Mouse (Mus musculus) macrophage (primary cell): Measurements from ENCODE around the gene Fam214a. TPM values are rescaled to one million over a fixed set of nuclear protein-coding genes. Genes with fewer than 3 reads are reported as not detected.

Experiments used
- H3K27ac ChIP-seq: fragments of 350-480 bp; formaldehyde crosslinking; 2 replicates; pipeline ENCODE4 v1.9.0; 2021
- H3K36me3 ChIP-seq: fragments of 350-480 bp; formaldehyde crosslinking; 2 replicates; pipeline ENCODE4 v1.9.0; 2021; ENCODE audit errors: inconsistent target
- H3K4me3 ChIP-seq: fragments of 350-480 bp; formaldehyde crosslinking; 2 replicates; pipeline ENCODE4 v1.9.0; 2021; ENCODE audit errors: inconsistent target
- H3K79me2 ChIP-seq: fragments of 350-480 bp; formaldehyde crosslinking; 2 replicates; pipeline ENCODE4 v1.9.0; 2021; ENCODE audit errors: inconsistent target
- WGBS: methylation state at CpG from one replicate; pipeline ENCODE4 v1.1.7; 2026; ENCODE audit warnings: inconsistent platforms; ENCODE audit not compliant: missing documents; 5-methylcytosine and 5-hydroxymethylcytosine counted together
- polyA plus RNA-seq: library from polyadenylated mRNA; stranded (reverse); fragments of 250-400 nt; gene quantifications from 3 replicates; pipeline ENCODE4 v1.2.4, GENCODE M21; 2018; ENCODE audit warnings: inconsistent platforms

Gene Fam214a
- polyA plus RNA-seq, 1 experiment from 2014 or later = 14.6 TPM

DNA sequence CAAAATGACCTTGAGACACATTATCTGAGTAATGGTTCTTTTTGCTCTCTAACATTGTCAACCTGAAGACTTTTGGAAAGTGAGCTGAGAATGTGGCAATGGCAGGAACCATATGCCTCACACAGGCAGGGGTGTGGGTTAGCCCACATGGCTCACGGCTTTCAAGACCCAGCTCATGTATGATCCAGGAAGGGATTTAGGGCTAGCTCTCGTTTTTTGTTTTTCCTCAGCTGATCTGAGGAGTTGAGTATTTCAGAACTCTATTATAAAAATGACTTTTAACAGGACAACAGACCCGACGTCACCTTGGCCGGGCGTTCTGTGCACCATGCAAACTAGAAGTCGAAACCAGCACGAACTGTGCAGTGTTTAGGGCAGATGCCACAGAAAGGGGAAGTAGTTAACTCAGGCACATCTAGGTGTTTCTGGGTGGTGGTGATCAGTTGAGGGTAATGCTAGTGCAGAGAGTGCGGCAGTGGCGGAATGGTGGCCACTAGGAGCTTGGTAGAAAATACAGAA lies 12.2 kb downstream of the Fam214a start:
- Histone ChIP-seq H3K79me2 (no peaks in the 10 kb centered on the region), H3K4me3 (no peak overlapping the region), H3K36me3 (peaks cover 19% of the 10 kb centered on the region), H3K27ac (no peak overlapping the region)
- WGBS = 22% methylated on average over 10 of the region's 10 CpGs

DNA sequence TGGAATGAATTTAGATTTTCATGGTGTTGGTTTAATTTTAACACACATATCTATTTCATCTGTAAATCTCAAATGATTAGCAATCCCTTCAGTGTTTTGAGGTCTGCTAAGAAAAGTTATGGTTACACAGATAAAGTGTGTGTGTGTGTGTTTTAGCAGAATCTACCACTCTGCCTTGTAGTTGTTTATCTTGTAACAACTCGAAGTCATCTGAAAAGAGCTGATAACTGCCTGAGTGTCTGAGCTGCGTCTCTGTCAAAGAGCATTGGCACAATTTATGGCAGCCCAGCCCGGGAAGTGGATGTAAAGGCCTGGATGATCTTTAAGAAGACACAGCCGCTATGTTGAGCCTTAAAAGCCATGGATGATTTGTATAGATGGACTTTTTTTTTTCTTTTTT lies 13.5 kb downstream of the Fam214a start:
- Histone ChIP-seq H3K36me3 (peaks cover 9% of the 10 kb centered on the region; the same call in 1 of the 2 replicates), H3K79me2 (no peaks in the 10 kb centered on the region)
- WGBS = 86% methylated on average over 3 of the region's 4 CpGs

DNA sequence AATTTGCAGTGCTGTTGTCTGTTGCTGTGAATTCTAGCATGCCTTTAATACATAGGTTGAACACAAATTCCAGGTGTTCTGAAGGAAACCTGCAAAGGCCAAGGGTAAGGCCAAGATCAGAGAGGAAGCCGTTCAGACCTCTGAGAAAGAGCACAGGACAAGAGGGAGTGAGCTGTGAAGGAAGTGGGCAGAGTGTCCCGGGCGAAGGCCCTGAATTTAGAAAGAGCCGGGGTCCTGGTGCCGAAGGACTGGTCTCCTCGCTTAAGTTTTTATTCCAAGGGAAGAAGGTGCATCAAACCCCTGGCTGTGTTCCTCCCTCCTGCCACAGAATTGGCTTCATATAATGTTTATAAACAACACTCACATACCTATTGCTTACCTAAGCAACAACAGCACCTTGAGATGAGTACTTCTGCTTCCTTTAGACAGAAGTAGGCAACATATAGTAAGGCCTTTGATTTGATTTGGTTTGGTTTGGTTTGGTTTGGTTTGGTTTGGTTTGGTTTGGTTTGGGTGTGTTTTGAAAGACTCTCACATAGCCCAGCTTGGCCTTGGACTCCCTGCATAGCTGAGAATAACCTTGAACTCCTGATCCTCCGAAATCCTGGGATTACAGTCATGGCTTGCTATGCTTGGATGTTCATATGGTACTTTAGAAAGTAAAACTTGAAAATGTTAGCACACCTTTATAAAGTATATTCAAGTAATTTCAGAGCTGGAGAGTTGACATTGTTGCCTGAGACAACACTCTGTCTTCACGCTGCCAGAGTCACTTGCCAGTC lies 16.2 kb downstream of the Fam214a start:
- Histone ChIP-seq H3K4me3 (no peak overlapping the region), H3K36me3 (no peaks in the 10 kb centered on the region), H3K79me2 (no peaks in the 10 kb centered on the region), H3K27ac (no peak overlapping the region)
- 94% methylated on average over 8 of the region's 8 CpGs for WGBS

More for the DNA sequence above, 13.5 kb downstream of the Fam214a start:
- Histone ChIP-seq H3K4me3 (no peak overlapping the region), H3K27ac (no peak overlapping the region)

DNA sequence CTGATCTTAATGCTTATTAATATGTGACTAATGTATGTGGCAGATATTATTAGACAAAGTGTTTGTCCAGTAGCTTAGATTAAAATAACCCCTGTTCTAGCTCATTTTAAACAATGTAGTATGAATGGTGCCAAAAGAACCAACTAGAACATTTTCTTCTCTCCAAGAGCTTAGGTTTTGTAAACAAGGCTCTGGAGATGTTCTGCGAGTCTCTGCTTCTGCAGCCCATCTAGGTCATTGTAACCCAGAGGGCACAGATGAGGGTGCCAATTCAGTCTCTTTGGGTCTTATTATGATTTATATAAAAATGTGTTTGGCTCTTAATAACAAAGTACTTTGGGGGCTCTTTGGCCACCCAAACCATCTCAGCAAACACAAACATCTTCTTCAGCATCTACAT lies 17.9 kb downstream of the Fam214a start:
- H3K36me3 ChIP-seq = no peaks in the 10 kb centered on the region
- WGBS = 100% methylated on average over 1 of the region's 1 CpGs
- H3K79me2 ChIP-seq = no peaks in the 10 kb centered on the region
- H3K4me3 ChIP-seq = no peak overlapping the region
- H3K27ac ChIP-seq = no peak overlapping the region

DNA sequence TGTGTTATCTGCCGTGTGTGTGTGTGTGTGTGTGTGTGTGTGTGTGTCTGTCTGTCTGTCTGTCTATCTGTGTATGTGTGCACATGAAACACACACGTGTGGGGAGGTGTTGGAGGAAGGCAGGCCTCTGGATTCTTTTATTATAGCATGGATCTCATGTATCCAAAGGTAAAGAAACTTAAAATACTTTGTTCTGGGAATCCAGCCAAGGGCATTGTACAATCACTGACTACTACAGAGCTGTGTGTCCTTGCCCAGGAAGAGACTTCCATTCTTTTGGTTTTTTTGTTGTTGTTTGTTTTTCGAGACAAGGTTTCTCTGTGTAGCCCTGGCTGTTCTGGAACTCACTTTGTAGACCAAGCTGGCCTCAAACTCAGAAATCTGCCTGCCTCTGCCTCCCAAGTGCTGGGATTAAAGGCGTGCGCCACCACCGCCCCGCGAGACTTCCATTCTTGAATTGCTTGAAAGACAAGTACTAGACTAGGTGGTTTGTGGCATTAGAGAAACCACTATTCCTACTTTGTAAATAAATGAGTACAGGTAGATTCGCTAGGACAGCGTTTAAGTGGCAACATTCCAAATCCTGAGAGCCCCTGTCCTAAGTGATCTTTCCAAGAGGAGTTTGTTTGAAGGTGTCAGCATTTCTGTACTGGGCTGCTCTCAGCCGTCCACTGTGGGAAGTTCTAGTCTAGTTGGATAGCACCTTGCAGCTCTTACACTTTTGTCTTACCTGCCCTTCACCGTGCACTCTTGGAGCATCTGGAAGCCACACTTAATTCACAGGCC lies 18.7 kb downstream of the Fam214a start:
- 98% methylated on average over 12 of the region's 12 CpGs for WGBS
- Histone ChIP-seq H3K4me3 (no peak overlapping the region), H3K27ac (no peak overlapping the region), H3K79me2 (no peaks in the 10 kb centered on the region), H3K36me3 (no peaks in the 10 kb centered on the region)

DNA sequence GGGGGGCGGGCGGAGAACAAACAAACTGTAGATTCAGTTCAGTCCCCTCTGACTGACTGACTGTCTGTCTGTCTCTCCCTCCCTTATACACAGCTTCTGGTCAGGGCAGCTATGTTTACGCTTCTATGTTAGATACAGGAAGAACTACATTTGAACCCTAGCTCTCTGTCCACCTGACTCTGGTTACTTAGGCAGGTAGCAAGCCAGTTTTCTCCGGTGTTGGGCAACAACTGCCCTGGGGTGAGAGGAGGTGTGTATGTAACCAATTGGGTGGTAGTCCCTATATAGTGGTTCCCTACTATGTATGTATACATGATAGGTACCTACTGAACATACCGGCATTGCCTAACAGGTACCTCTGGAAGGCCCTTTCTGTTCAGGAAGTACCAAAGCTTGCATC lies 20.1 kb downstream of the Fam214a start:
- Histone ChIP-seq H3K27ac (no peak overlapping the region), H3K36me3 (no peaks in the 10 kb centered on the region), H3K4me3 (no peak overlapping the region), H3K79me2 (peaks cover 7% of the 10 kb centered on the region; the same call in 1 of the 2 replicates)
- WGBS = 92% methylated on average over 5 of the region's 5 CpGs

DNA sequence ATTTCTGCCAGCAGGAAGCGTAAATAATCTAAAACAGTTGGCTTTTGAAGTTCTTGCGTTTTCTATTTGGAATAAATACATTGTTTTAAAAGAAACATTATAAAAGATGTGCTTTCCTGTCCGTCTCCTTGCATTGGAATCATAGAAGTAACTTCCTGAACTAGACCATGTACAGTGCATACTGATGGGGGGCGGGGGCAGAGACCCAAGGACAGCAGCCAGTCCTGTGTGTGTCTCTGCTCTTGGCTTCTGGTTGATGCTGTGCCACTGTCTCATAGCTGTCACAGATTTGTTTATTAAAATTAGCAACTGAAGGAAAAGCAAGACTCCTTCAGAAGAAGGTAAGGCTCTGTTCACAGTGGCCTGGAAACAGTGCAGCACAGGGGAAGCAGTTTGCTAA lies 20.5 kb downstream of the Fam214a start:
- no peak overlapping the region for H3K4me3 ChIP-seq
- H3K27ac ChIP-seq = no peak overlapping the region
- H3K36me3 ChIP-seq = no peaks in the 10 kb centered on the region
- peaks cover 9% of the 10 kb centered on the region; the same call in 1 of the 2 replicates for H3K79me2 ChIP-seq
- WGBS = 71% methylated on average over 4 of the region's 4 CpGs

DNA sequence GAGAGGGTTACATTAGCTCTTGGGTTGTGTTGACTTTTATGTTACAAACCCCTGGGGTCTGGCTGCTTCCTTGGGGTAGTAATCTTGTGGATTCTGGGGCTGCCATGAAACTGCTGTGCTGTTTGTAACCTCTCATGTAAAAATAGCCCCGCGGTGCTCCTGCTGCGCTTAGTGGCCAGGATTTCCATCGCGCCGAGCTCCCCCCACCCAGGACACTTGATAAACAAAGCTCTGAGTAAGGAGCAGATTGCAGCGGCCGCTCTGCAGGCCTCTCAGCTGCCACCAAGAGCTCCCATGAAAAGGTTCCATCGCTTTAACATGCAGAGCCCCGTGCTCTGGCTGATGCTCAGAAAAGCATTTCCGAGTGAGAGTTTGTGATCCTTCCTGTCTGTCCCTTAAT lies 22.1 kb downstream of the Fam214a start:
- H3K36me3 ChIP-seq = no peaks in the 10 kb centered on the region
- 75% methylated on average over 11 of the region's 11 CpGs for WGBS
- H3K4me3 ChIP-seq = no peak overlapping the region
- peaks cover 9% of the 10 kb centered on the region; the same call in 1 of the 2 replicates for H3K79me2 ChIP-seq
- no peak overlapping the region for H3K27ac ChIP-seq

DNA sequence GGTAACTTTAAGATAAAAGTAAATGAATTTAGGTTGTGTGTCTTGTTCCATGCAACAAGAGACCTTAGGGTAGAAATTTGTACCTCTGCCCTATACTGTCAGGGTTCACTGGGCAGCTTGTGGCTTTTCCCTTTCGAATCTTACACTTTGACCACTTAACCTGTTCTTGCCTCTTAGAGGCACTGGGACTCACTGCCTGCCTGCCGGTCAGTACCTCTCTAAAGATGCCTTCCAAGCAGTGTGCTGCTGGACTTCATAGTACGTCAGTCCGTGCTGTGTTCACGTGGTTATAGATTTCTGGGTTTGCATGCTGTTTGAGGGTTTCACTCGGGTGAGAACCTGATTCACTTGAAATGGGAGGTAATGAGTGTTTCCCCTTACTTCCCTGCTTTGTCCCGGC lies 22.7 kb downstream of the Fam214a start:
- Histone ChIP-seq H3K27ac (peak overlapping the region; percentile 46), H3K4me3 (peak overlapping the region; percentile 45), H3K79me2 (peaks cover 9% of the 10 kb centered on the region; the same call in 1 of the 2 replicates), H3K36me3 (no peaks in the 10 kb centered on the region)
- WGBS = 19% methylated on average over 7 of the region's 7 CpGs

DNA sequence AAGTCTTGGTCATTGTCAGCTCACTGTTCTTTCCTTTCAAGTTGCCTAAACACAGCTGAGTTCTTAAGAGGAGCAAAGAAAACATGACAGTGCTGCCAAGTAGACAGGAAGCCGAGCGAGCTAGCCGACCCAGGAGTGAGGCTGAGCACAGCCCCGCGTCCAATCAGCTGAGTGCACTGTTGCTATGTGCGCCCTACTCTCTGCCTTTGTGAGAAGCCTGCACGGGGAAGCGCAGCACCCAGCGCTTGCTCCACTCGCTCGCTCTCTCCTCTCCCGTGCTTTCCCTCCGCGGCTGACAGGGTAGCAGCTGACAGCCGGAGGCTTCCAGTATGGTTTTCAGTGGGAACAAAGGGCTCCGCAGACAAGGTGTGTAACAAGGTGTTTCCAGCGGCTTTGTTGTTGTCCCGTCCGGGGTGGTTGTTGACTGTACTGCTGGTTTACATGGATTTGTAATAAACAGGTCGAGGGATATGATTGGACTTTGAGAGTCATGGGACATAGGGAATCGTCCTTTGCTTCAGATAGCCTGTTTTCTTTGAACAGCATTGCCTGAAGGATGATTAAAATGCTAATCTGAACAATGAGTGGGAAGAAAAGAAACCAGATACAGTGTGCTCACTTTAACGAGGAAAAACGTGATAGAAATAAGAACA lies 23.4 kb downstream of the Fam214a start:
- Histone ChIP-seq H3K27ac (peak overlapping the region; percentile 46), H3K36me3 (no peaks in the 10 kb centered on the region), H3K79me2 (peaks cover 9% of the 10 kb centered on the region; the same call in 1 of the 2 replicates), H3K4me3 (peak overlapping the region; percentile 45)
- WGBS = 1% methylated on average over 23 of the region's 23 CpGs

DNA sequence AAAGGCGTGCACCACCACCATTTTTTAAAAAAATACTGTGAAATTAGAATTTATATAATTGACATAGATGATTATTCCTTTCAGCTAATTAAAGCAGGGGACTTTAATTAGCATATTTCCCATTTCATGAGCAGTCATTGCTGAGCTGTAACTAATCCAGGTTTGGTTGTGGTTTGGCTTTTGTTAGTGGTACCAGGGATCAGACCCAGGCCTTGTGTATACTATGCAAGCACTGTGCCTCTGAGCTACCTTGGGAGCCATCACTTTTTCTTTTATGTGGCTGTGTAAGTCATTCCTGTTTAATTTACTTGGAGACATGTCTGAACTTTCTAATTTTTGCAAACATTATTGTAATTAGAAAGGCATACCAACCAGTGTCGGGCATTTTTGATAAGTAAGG lies 24.6 kb downstream of the Fam214a start:
- H3K4me3 ChIP-seq = no peak overlapping the region
- H3K27ac ChIP-seq = no peak overlapping the region
- H3K36me3 ChIP-seq = no peaks in the 10 kb centered on the region
- 93% methylated on average over 2 of the region's 2 CpGs for WGBS
- H3K79me2 ChIP-seq = peaks cover 9% of the 10 kb centered on the region; the same call in 1 of the 2 replicates

DNA sequence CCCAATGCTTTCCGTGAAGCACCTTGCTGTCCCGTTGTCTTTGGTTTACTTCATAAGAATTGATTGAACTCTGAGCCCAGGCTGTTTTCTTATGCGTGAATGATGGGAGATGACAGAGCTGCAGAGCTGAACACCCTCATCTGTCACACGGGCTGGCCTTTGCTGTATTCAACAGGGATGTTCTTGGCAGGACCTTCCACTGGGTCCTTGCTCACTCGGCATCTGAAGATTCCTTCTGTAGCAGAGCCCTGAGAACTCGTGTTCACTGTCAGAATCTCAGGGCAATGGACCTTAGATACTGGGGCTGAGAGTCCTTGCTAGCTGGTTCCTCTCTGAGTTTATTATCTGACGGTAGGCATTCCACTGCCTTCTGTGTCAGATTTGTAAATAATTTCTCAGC lies 25.3 kb downstream of the Fam214a start:
- H3K27ac ChIP-seq = no peak overlapping the region
- no peak overlapping the region for H3K4me3 ChIP-seq
- peaks cover 9% of the 10 kb centered on the region; the same call in 1 of the 2 replicates for H3K79me2 ChIP-seq
- H3K36me3 ChIP-seq = no peaks in the 10 kb centered on the region
- WGBS = 97% methylated on average over 7 of the region's 7 CpGs

DNA sequence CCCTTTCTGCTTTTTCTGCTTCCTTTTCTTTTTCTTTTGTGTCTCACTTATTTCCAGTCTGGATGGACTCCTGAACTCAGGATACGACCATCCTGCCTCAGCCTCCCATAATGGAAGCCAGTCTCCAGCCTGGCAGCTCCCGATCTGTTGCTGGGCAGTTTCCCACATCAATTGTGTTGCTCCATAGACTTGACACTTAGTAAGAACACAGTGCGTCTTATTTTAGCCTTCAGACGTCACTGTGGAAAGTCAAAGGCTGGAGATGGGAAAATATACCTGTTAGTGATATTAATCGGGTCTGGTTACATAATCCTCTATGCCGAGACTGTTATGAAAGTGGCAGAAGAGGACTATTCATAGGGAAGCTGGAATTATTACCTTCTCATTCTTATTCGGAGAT lies 26.2 kb downstream of the Fam214a start:
- Histone ChIP-seq H3K4me3 (no peak overlapping the region), H3K36me3 (no peaks in the 10 kb centered on the region), H3K79me2 (peaks cover 9% of the 10 kb centered on the region; the same call in 1 of the 2 replicates), H3K27ac (no peak overlapping the region)
- 92% methylated on average over 7 of the region's 7 CpGs for WGBS

DNA sequence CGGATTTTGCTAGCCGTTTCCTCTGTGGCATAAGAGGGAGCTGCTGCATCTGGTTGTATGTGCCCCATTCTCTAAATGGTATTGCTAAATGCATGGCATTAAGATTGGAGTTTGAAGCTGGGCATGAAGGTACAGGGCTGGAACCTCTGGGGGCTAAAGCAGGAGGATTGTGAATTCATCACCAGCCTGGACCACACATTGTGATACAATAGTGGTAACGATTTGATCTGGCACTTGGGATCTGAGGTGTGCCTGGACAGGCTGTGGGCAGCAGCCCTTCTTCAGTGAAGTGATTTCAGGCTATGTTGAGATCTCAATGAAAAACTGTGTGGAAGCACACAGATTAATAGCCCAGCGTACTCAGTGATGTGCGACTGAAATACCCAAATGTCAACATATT lies 26.7 kb downstream of the Fam214a start:
- no peak overlapping the region for H3K4me3 ChIP-seq
- H3K79me2 ChIP-seq = peaks cover 9% of the 10 kb centered on the region; the same call in 1 of the 2 replicates
- no peaks in the 10 kb centered on the region for H3K36me3 ChIP-seq
- no peak overlapping the region for H3K27ac ChIP-seq
- WGBS = 96% methylated on average over 5 of the region's 5 CpGs
